ENCODE assay signal across 9 mouse cellular contexts in the genomic region with DNA sequence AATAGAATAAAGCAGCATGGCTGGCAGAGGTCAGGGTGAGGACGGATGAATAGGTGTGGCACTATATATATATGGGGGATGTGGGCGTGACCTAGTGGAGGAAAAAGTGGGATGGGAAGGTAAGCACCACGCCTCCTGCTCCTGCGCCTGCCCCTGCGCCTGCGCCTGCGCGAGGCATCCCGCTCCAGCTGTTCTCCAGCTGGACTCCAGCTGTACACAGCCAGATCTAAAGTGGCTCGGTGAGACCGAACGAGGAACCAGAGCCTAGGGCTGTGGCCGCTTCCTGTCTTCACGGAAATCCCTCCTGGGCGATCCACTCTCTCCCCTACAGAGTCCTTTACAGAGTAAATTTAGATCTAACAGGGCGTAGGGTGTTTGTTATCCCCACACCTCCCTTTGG.
DNase-seq lines count a peak whose midpoint lies in the region; ATAC-seq lines count a peak whose summit lies in the region.
"Had no signal": no experiment of that assay in that cellular context is flagged by ENCODE, and none has a peak within 500 bp of the region (broad histone marks: within the 10 kb centered on the region; RNA-seq: fewer than 3 reads in every experiment).

No protein-coding gene starts in this region.

- H3K4me2 ChIP-seq in limb, embryonic 11.5 days (ENCODE audit: low read depth, severe bottlenecking): peak overlapping the region; percentile 31
- peak overlapping the region; percentile 39 for H3K4me2 ChIP-seq in stomach, embryonic 16.5 days (ENCODE audit: low read depth, low read length)

- H3K4me3 ChIP-seq in megakaryocyte, embryonic 14.5 days (replicated peaks): peak overlapping the region; percentile 56
- H3K4me3 ChIP-seq in heart, embryonic 10.5 days: peak overlapping the region; percentile 50
- H3K4me3 ChIP-seq in limb, embryonic 11.5 days (ENCODE audit: low read depth, low read length): no peak overlapping the region
- H3K4me3 ChIP-seq in stomach, embryonic 16.5 days (replicated peaks; ENCODE audit: low read length): 0 out of 2 replicates have a peak overlapping the region, but pooled peaks have one; percentile 10

- H3K27ac ChIP-seq in heart, embryonic 10.5 days: no peak overlapping the region
- no peak overlapping the region for H3K27ac ChIP-seq in limb, embryonic 11.5 days (replicated peaks; ENCODE audit: low read depth, low read length)
- 0 out of 2 replicates have a peak overlapping the region, but pooled peaks have one; percentile 6 for H3K27ac ChIP-seq in stomach, embryonic 16.5 days (ENCODE audit: low read length)

- no peak overlapping the region for H3K9ac ChIP-seq in limb, embryonic 11.5 days (ENCODE audit: low read length)
- no peak overlapping the region for H3K9ac ChIP-seq in stomach, embryonic 16.5 days (ENCODE audit: low read length)

- 36% methylated on average over 16 of the region's 16 CpGs for WGBS in heart, embryonic 10.5 days
- WGBS in limb, embryonic 11.5 days: 34% methylated on average over 16 of the region's 16 CpGs
- 28% methylated on average over 16 of the region's 16 CpGs for WGBS in stomach, embryonic 16.5 days

- H3K27me3 ChIP-seq in megakaryocyte, embryonic 14.5 days (replicated peaks): peaks cover 42% of the 10 kb centered on the region
- peaks cover 46% of the 10 kb centered on the region for H3K27me3 ChIP-seq in heart, embryonic 10.5 days (ENCODE audit: insufficient read depth, poor library complexity, severe bottlenecking)
- H3K27me3 ChIP-seq in limb, embryonic 11.5 days (ENCODE audit: control insufficient read depth, insufficient read depth, low read length): peaks cover 12% of the 10 kb centered on the region; the same call in 1 of the 2 replicates
- H3K27me3 ChIP-seq in stomach, embryonic 16.5 days (ENCODE audit: control insufficient read depth, insufficient read depth, low read length): peaks cover 7% of the 10 kb centered on the region

- no peaks in the 10 kb centered on the region for H3K36me3 ChIP-seq in megakaryocyte, embryonic 14.5 days (replicated peaks; ENCODE audit: low read length)
- H3K36me3 ChIP-seq in heart, embryonic 10.5 days: no peaks in the 10 kb centered on the region
- H3K36me3 ChIP-seq in limb, embryonic 11.5 days (ENCODE audit: control insufficient read depth, insufficient read depth, low read length): no peaks in the 10 kb centered on the region
- H3K36me3 ChIP-seq in stomach, embryonic 16.5 days (ENCODE audit: control insufficient read depth, insufficient read depth, low read length): no peaks in the 10 kb centered on the region

- DNase-seq in heart, embryonic 10.5 days (ENCODE audit: low spot score): no peak
- peak; percentile 70 for DNase-seq in limb, embryonic 11.5 days (ENCODE audit: low spot score)
- DNase-seq in cerebellum, adult 9-10 months: no peak
- DNase-seq in Muller cell, postnatal 12 days (ENCODE audit: inconsistent ontology term): no peak
- DNase-seq: cerebellum, adult 11 months; thymus, postnatal 25 days had no signal

- no peak for ATAC-seq in megakaryocyte, adult 5-6 weeks (ENCODE audit: poor library complexity, severe bottlenecking)
- ATAC-seq in limb, embryonic 11.5 days (ENCODE audit: insufficient number of reproducible peaks, low FRiP score, low TSS enrichment, low read depth): peak; percentile 85
- peak; percentile 67; the same call in 1 of the 2 replicates for ATAC-seq in stomach, embryonic 16.5 days (ENCODE audit: insufficient read depth, low FRiP score)

- H3K9me3 ChIP-seq in megakaryocyte, embryonic 14.5 days: peaks cover 19% of the 10 kb centered on the region
- H3K9me3 ChIP-seq in heart, embryonic 10.5 days: no peaks in the 10 kb centered on the region
- H3K9me3 ChIP-seq in limb, embryonic 11.5 days (ENCODE audit: control insufficient read depth, low read length): no peaks in the 10 kb centered on the region
- no peaks in the 10 kb centered on the region for H3K9me3 ChIP-seq in stomach, embryonic 16.5 days (replicated peaks; ENCODE audit: control insufficient read depth, low read length)

- H3K4me1 ChIP-seq in megakaryocyte, embryonic 14.5 days: peaks cover 4% of the 10 kb centered on the region; the same call in 1 of the 2 replicates
- H3K4me1 ChIP-seq in heart, embryonic 10.5 days: peaks cover 10% of the 10 kb centered on the region
- H3K4me1 ChIP-seq in limb, embryonic 11.5 days (ENCODE audit: control insufficient read depth, insufficient read depth, low read length): peaks cover 8% of the 10 kb centered on the region; the same call in 1 of the 2 replicates
- H3K4me1 ChIP-seq in stomach, embryonic 16.5 days (ENCODE audit: control insufficient read depth, insufficient read depth, low read length): peaks cover 8% of the 10 kb centered on the region; the same call in 1 of the 2 replicates
